Mouse (Mus musculus): ENCODE measurements around the gene Isyna1. TPM values are rescaled to one million over a fixed set of nuclear protein-coding genes. Genes with fewer than 3 reads are reported as not detected.

The Isyna1 gene
- polyA plus RNA-seq, 1 experiment from 2014 or later: 225 TPM

DNA sequence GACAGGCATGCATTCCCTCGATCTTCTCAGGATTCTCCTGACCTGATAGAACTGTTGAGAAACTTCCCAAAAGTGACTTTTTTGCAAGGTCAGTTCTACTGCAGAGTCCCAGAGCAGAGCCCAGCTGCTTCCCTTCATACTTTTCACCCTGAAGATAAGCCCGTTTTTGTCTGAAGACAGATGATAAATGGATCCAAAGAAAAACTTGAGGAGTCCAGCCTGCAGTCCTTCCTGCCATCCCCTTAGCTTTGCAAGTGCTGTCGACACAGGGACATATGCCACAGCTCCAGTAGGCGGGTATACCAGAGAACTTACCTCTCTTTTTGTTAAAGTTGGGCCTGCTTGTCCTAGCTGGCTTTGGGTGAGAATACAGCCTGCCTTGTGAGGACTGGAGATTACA lies 32.8 kb upstream of the Isyna1 start:
- Histone ChIP-seq H3K4me3 (no peak overlapping the region), H3K36me3 (0 out of 2 replicates have a peak, but pooled peaks cover 3% of the 10 kb centered on the region), H3K27me3 (ENCODE audit: low read depth, poor library complexity, severe bottlenecking) (no peaks in the 10 kb centered on the region), H3K9me3 (replicated peaks) (no peaks in the 10 kb centered on the region), H3K4me1 (peaks cover 28% of the 10 kb centered on the region), H3K27ac (no peak overlapping the region)
- WGBS: 71% methylated on average over 4 of the region's 4 CpGs
- DNase-seq (ENCODE audit: low spot score): no peak

DNA sequence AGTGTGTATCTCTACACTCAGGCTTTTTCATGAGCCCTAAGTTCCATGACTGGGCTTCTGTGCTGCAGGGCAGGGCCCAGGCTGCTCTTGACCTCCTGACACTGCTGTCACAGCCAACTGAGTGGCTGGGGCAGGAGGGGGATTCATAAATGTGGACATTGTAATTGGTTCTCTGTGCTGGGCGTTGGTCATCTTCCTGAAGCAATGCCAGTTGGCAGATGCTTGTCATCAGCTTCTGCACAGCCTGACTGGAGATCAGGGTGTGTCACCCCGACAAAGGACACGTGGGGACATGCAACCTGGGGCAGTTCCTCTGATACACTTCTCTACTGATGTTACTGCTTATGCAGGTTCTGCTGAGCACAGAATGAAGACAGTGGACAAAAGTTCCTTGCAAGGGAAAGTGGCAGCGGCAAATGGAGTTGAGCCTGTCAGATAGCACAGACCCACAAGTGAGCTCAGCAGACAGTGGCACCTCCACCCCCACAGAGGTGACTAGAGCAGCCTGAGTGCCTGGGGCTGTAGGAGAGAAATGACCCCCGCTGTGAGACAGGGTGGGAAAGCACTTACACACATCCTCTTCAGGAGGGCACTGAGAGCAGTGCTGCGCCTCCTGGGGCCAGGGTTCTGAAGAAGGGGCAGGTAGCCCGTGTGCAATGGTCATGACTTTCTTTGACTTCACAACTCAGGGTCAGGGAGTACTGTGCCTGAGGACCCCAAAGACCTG lies 32.2 kb upstream of the Isyna1 start:
- Histone ChIP-seq H3K27me3 (ENCODE audit: low read depth, poor library complexity, severe bottlenecking) (no peaks in the 10 kb centered on the region), H3K36me3 (0 out of 2 replicates have a peak, but pooled peaks cover 3% of the 10 kb centered on the region), H3K4me1 (peaks cover 28% of the 10 kb centered on the region), H3K4me3 (no peak overlapping the region), H3K27ac (no peak overlapping the region), H3K9me3 (replicated peaks) (no peaks in the 10 kb centered on the region)
- no peak for DNase-seq (ENCODE audit: low spot score)
- 78% methylated on average over 7 of the region's 7 CpGs for WGBS

DNA sequence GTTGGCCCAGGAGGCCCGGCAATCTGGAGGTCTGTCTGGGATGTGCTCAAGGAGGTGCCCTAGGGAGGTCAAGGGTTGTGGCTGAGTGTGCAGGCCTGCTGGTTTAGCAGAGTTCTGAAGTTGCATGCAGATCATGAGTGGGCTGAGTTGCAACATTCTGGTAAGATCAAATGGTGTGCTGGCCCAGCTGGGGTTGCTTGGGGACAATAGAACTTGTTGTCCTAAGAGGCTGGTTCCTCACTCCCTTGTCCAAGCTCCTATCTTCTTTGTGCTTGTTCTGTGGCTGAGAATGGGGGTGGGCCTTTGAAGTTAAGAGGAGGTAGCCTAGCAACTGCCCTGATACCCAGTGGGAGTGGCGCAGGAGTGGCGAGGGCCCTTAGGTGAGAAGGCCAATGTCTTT lies 31.4 kb upstream of the Isyna1 start:
- H3K36me3 ChIP-seq: 0 out of 2 replicates have a peak, but pooled peaks cover 3% of the 10 kb centered on the region

DNA sequence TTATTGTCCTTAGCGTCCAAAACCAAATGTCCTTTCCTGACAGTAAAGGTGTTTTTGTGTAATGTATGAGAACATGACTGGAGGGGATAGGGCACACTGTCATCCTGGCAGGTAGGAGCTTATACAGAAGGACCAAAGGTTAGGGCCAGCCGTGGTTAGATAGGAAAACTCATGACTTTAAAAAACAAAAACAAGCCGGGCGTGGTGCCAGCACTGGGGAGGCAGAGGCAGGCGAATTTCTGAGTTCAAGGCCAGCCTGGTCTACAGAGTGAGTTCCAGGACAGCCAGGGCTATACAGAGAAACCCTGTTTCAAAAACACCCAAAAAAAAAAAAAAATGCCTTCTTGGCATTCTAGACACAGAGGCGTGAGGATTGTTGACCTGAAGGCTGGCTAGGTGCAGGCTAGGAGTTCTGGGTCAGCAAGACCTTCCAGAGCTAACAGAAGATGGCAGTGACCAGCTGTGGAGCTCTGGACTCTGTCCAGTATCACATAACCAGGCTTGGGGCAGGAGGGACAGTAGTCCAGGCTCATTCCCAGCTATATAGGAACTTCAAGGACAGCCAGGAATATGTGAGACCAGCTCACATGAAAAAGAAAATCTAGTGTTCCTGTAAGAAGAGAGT lies 30.3 kb upstream of the Isyna1 start:
- Histone ChIP-seq H3K36me3 (0 out of 2 replicates have a peak, but pooled peaks cover 3% of the 10 kb centered on the region), H3K4me1 (peaks cover 24% of the 10 kb centered on the region), H3K4me3 (no peak overlapping the region), H3K9me3 (replicated peaks) (no peaks in the 10 kb centered on the region), H3K27me3 (ENCODE audit: low read depth, poor library complexity, severe bottlenecking) (no peaks in the 10 kb centered on the region), H3K27ac (no peak overlapping the region)
- no peak for DNase-seq (ENCODE audit: low spot score)
- WGBS: 90% methylated on average over 6 of the region's 6 CpGs

More for the DNA sequence above, 31.4 kb upstream of the Isyna1 start:
- 87% methylated on average over 3 of the region's 3 CpGs for WGBS
- H3K9me3 ChIP-seq (replicated peaks): no peaks in the 10 kb centered on the region
- peaks cover 28% of the 10 kb centered on the region for H3K4me1 ChIP-seq
- no peaks in the 10 kb centered on the region for H3K27me3 ChIP-seq (ENCODE audit: low read depth, poor library complexity, severe bottlenecking)
- DNase-seq (ENCODE audit: low spot score): no peak
- H3K27ac ChIP-seq: no peak overlapping the region
- H3K4me3 ChIP-seq: no peak overlapping the region

- 0 out of 2 replicates have a peak, but pooled peaks cover 3% of the 10 kb centered on the region for H3K36me3 ChIP-seq
- no peak for DNase-seq (ENCODE audit: low spot score)
- WGBS: 78% methylated on average over 3 of the region's 3 CpGs
- H3K27ac ChIP-seq: 0 out of 2 replicates have a peak overlapping the region, but pooled peaks have one; percentile 15
- H3K4me1 ChIP-seq: peaks cover 24% of the 10 kb centered on the region
- H3K27me3 ChIP-seq (ENCODE audit: low read depth, poor library complexity, severe bottlenecking): no peaks in the 10 kb centered on the region
- no peaks in the 10 kb centered on the region for H3K9me3 ChIP-seq (replicated peaks)
- H3K4me3 ChIP-seq: no peak overlapping the region
Observed at GRCm38 (mm10) chr8:70564696-70565235, 29.4 kb upstream of the Isyna1 start.

GRCm38 (mm10) chr8:70565561-70565960 lies 28.6 kb upstream of the Isyna1 start:
- peaks cover 24% of the 10 kb centered on the region for H3K4me1 ChIP-seq
- WGBS: 82% methylated on average over 3 of the region's 3 CpGs
- H3K4me3 ChIP-seq: no peak overlapping the region
- H3K27me3 ChIP-seq (ENCODE audit: low read depth, poor library complexity, severe bottlenecking): no peaks in the 10 kb centered on the region
- no peaks in the 10 kb centered on the region for H3K9me3 ChIP-seq (replicated peaks)
- H3K27ac ChIP-seq: no peak overlapping the region
- no peak for DNase-seq (ENCODE audit: low spot score)
- 0 out of 2 replicates have a peak, but pooled peaks cover 3% of the 10 kb centered on the region for H3K36me3 ChIP-seq

- DNase-seq (ENCODE audit: low spot score): no peak
- Histone ChIP-seq H3K4me1 (peaks cover 4% of the 10 kb centered on the region; the same call in 1 of the 2 replicates), H3K27me3 (ENCODE audit: low read depth, poor library complexity, severe bottlenecking) (no peaks in the 10 kb centered on the region), H3K9me3 (replicated peaks) (no peaks in the 10 kb centered on the region), H3K36me3 (peaks cover 23% of the 10 kb centered on the region), H3K27ac (no peak overlapping the region), H3K4me3 (no peak overlapping the region)
Observed at GRCm38 (mm10) chr8:70570360-70570759, 23.8 kb upstream of the Isyna1 start.

DNA sequence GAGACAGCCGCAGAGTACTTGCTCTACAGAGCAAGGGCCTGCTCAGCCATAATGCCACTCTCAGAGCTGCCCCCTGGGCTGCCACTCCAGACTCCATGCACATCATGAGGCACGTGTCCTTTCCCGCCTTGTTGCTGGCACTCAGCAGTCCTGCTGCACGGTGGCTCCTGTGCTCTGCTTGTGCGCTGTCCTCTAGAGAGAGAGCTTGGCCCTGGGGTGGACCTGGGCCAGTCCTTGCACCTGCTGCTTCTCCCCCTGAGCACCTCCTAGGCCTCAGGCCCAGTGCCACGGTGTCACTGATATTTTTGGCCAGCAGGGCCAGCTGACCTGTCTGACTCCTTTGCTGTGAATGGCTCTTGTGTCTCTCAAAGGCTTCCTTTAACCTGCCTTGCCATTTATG lies 23.2 kb upstream of the Isyna1 start:
- Histone ChIP-seq H3K4me1 (no peaks in the 10 kb centered on the region), H3K27me3 (ENCODE audit: low read depth, poor library complexity, severe bottlenecking) (no peaks in the 10 kb centered on the region), H3K9me3 (replicated peaks) (no peaks in the 10 kb centered on the region), H3K36me3 (peaks cover 24% of the 10 kb centered on the region), H3K4me3 (no peak overlapping the region), H3K27ac (no peak overlapping the region)
- no peak for DNase-seq (ENCODE audit: low spot score)
- WGBS: 87% methylated on average over 6 of the region's 6 CpGs

- H3K4me3 ChIP-seq: no peak overlapping the region
- no peaks in the 10 kb centered on the region for H3K27me3 ChIP-seq (ENCODE audit: low read depth, poor library complexity, severe bottlenecking)
- H3K4me1 ChIP-seq: no peaks in the 10 kb centered on the region
- H3K27ac ChIP-seq: no peak overlapping the region
- no peaks in the 10 kb centered on the region for H3K9me3 ChIP-seq (replicated peaks)
- no peak for DNase-seq (ENCODE audit: low spot score)
- peaks cover 51% of the 10 kb centered on the region for H3K36me3 ChIP-seq
Observed at GRCm38 (mm10) chr8:70574302-70574701, 19.9 kb upstream of the Isyna1 start.

DNA sequence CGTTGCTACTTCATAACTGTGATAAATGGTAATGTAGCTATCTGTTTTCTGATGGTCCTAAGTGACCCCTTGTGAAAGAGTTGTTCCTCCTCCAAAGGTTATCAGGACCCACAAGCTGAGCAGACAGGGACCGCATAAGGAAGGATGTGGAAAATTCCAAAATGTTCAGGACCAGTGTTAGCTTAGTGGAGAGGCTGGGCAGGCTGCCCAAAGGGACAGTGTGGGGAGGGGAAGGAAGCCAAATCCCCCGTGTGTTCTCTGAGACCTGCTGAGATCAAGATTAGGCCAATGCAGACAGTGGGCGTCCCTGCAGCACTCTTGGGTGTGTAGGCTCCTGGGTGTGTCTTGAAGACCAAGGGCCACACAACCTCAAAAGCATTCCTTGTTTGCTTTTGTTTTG lies 19.3 kb upstream of the Isyna1 start:
- no peak overlapping the region for H3K27ac ChIP-seq
- no peaks in the 10 kb centered on the region for H3K9me3 ChIP-seq (replicated peaks)
- no peak overlapping the region for H3K4me3 ChIP-seq
- no peaks in the 10 kb centered on the region for H3K4me1 ChIP-seq
- no peaks in the 10 kb centered on the region for H3K27me3 ChIP-seq (ENCODE audit: low read depth, poor library complexity, severe bottlenecking)
- WGBS: 90% methylated on average over 4 of the region's 4 CpGs
- H3K36me3 ChIP-seq: peaks cover 53% of the 10 kb centered on the region
- DNase-seq (ENCODE audit: low spot score): no peak

DNA sequence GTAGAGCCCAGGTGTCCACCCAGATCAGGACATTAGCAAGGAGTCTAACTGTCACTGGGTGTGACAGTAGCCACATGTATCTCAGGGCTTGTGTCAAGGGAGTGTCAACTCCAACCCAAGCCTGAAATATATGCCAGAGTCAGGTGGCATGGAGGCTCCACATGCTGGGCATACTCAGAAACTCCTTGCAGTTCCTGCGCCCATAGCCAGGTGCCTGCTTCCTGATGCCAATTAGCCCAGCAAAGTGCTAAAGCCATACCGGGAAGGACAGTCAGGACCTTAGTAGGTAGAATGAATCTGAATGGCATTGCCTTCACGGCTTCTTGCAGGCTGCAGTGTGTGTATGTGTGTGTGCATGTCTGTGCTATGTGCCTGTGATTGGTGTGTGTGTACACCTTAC lies 17.0 kb upstream of the Isyna1 start:
- Histone ChIP-seq H3K36me3 (peaks cover 76% of the 10 kb centered on the region), H3K27ac (no peak overlapping the region), H3K4me3 (no peak overlapping the region), H3K9me3 (replicated peaks) (no peaks in the 10 kb centered on the region), H3K4me1 (no peaks in the 10 kb centered on the region), H3K27me3 (ENCODE audit: low read depth, poor library complexity, severe bottlenecking) (no peaks in the 10 kb centered on the region)
- DNase-seq (ENCODE audit: low spot score): no peak
- WGBS: 87% methylated on average over 3 of the region's 3 CpGs

DNA sequence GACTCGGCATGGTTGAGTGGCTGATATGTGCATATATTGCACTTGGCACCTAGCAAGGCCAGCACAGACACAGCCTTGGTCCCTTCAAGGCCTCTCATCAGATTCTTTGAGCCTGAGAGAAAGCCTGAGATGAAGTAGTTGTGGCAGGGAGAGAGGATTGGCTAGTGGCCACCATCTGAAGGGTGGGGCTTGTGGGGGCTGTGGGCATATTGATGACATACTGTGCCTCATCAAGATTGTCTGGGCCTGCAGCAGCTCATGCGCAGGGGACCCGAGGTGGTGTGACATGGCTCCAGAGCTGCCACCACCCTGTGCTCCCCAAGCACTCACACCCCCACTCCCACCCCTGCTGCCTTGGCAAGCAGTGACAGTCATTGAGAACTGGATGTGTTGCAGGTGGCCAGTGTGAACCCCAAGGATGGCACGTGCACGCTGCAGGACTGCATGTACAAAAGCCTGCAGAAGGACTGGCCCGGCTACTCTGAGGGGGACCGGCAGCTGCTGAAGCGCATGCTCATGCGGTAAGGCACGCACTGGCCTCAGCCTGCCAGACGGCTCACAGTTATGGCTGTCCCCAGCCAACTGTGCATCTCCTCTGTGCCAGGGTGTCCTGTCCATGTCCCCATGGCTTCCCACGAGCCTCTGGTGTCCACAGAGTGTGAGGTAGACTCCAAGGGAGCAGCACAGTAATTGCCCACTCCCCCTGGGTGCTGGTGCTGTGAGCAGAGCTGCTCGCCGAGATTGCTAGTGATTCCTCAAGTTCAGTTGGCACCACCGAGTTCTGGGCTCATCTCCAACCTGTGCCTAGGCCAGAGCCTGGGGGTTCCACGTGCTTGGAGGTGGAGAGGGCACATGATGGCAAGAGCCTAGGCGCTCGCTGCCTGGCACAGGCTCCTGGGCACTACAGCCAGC lies 10.4 kb upstream of the Isyna1 start:
- no peak for DNase-seq (ENCODE audit: low spot score)
- no peaks in the 10 kb centered on the region for H3K27me3 ChIP-seq (ENCODE audit: low read depth, poor library complexity, severe bottlenecking)
- H3K27ac ChIP-seq: 0 out of 2 replicates have a peak overlapping the region, but pooled peaks have one; percentile 1
- no peaks in the 10 kb centered on the region for H3K9me3 ChIP-seq (replicated peaks)
- 95% methylated on average over 18 of the region's 18 CpGs for WGBS
- no peaks in the 10 kb centered on the region for H3K4me1 ChIP-seq
- no peak overlapping the region for H3K4me3 ChIP-seq
- peaks cover 95% of the 10 kb centered on the region for H3K36me3 ChIP-seq

Data from limb, embryonic 10.5 days (tissue).